Mouse (Mus musculus): ENCODE data around the gene Me1. TPM values are rescaled to one million over a fixed set of nuclear protein-coding genes. Genes with fewer than 3 reads are reported as not detected.

Me1 gene
- total and polyA plus RNA-seq, 2 experiments from 2014 or later: 9.2 to 35.1 TPM

DNA sequence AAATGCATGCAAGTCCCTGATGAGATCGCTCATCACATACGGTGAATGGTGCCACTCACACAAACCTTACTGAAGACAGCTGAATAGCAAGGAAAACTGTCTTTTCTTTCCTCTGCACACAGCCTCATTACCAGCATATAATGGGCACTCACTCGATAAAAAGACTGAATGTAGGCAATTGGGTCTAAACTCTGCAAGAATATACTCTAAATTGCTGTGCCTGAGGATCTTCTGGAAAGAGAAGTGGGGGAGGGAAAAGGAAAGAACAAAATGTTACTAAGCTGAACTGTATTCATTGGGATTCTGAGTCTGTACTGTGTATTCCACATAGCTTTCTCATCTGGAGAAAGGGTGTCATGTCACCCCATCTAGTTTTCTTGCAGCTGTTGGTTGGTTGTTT, 152.3 kb downstream of the Me1 start:
- no peak for DNase-seq (ENCODE audit: low spot score)
- 94% methylated on average over 3 of the region's 3 CpGs for WGBS
- Histone ChIP-seq H3K4me2 (ENCODE audit: low read depth, low read length) (no peak overlapping the region), H3K9ac (replicated peaks; ENCODE audit: low read depth, low read length) (no peak overlapping the region), H3K9me3 (replicated peaks; ENCODE audit: control insufficient read depth, low read length) (no peaks in the 10 kb centered on the region), H3K27ac (ENCODE audit: low read depth) (no peak overlapping the region), H3K4me1 (ENCODE audit: control insufficient read depth, insufficient read depth) (no peaks in the 10 kb centered on the region), H3K4me3 (ENCODE audit: low read depth, low read length) (no peak overlapping the region), H3K36me3 (replicated peaks; ENCODE audit: control insufficient read depth, insufficient read depth, low read length) (peaks cover 64% of the 10 kb centered on the region), H3K27me3 (ENCODE audit: control insufficient read depth, insufficient read depth, low read length) (no peaks in the 10 kb centered on the region)
- ATAC-seq (ENCODE audit: insufficient read depth, low read depth): no peak
- TF ChIP-seq EP300 (IDR thresholded peaks at IDR 0.05; ENCODE audit: low read depth) (no peak), CTCF (IDR thresholded peaks at IDR 0.05; ENCODE audit: low read depth) (no peak)

DNA sequence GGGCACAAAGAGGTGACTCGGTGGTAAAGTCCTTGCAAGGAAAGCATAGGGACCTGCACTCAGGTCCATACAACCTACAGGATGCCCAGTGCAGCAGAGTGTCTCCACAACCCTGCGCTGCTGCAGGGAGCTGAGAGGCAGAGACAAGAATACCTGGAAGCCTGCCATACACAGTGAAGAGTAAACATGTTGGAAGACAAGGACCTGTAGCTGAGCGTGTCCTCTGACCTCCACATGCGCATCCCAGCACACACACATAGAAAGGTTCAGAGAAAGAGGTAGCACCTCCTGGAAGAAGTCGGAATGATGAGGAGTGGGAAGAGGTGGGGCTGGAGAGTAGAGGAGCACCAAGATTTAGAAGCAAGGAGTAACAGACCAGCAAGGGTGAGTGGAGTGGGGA, 161.7 kb downstream of the Me1 start:
- Histone ChIP-seq H3K27me3 (ENCODE audit: control insufficient read depth, insufficient read depth, low read length) (no peaks in the 10 kb centered on the region), H3K9me3 (replicated peaks; ENCODE audit: control insufficient read depth, low read length) (no peaks in the 10 kb centered on the region), H3K36me3 (replicated peaks; ENCODE audit: control insufficient read depth, insufficient read depth, low read length) (peaks cover 41% of the 10 kb centered on the region), H3K27ac (ENCODE audit: low read depth) (no peak overlapping the region), H3K4me1 (ENCODE audit: control insufficient read depth, insufficient read depth) (no peaks in the 10 kb centered on the region), H3K9ac (replicated peaks; ENCODE audit: low read depth, low read length) (no peak overlapping the region), H3K4me3 (ENCODE audit: low read depth, low read length) (no peak overlapping the region), H3K4me2 (ENCODE audit: low read depth, low read length) (no peak overlapping the region)
- no peak for DNase-seq (ENCODE audit: low spot score)
- TF ChIP-seq CTCF (IDR thresholded peaks at IDR 0.05; ENCODE audit: low read depth): no peak
- no peak for TF ChIP-seq EP300 (IDR thresholded peaks at IDR 0.05; ENCODE audit: low read depth)
- 89% methylated on average over 5 of the region's 5 CpGs for WGBS
- ATAC-seq (ENCODE audit: insufficient read depth, low read depth): no peak

Other genes with a start within 250 kb of the Me1 start
- gene Ube2cbp, start 231.0 kb downstream of the Me1 start, total RNA-seq (2014; rRNA removed; ENCODE audit: low replicate concordance): 1.7 and 5.7 TPM in 2 replicates
- gene Ube2cbp, start 231.0 kb downstream of the Me1 start, polyA plus RNA-seq (2015; fragmentation: Nextera tagmentation; extraction: Ambion mirVana): 2.2 and 2.6 TPM in 2 replicates
- gene Dop1a, start 228.8 kb downstream of the Me1 start, total RNA-seq (2014; rRNA removed; ENCODE audit: low replicate concordance): 21.3 and 23.1 TPM in 2 replicates
- gene Dop1a, start 228.8 kb downstream of the Me1 start, polyA plus RNA-seq (2015; fragmentation: Nextera tagmentation; extraction: Ambion mirVana): 7.1 and 8.2 TPM in 2 replicates
- 6.8 and 17.2 TPM in 2 replicates for gene Pgm3, start 124.1 kb downstream of the Me1 start, total RNA-seq (2014; rRNA removed; ENCODE audit: low replicate concordance)
- gene Pgm3, start 124.1 kb downstream of the Me1 start, polyA plus RNA-seq (2015; fragmentation: Nextera tagmentation; extraction: Ambion mirVana): 11.9 and 12.1 TPM in 2 replicates
- not detected in 2 replicates for gene Rwdd2a, start 124.0 kb downstream of the Me1 start, total RNA-seq (2014; rRNA removed; ENCODE audit: low replicate concordance)
- 2.2 and 2.5 TPM in 2 replicates for gene Rwdd2a, start 124.0 kb downstream of the Me1 start, polyA plus RNA-seq (2015; fragmentation: Nextera tagmentation; extraction: Ambion mirVana)
- gene Prss35, start 47.7 kb upstream of the Me1 start, total RNA-seq (2014; rRNA removed; ENCODE audit: low replicate concordance): 7.2 and 10.1 TPM in 2 replicates
- 8.1 and 12.2 TPM in 2 replicates for gene Prss35, start 47.7 kb upstream of the Me1 start, polyA plus RNA-seq (2015; fragmentation: Nextera tagmentation; extraction: Ambion mirVana)
- gene Snap91, start 184.7 kb upstream of the Me1 start, total RNA-seq (2014; rRNA removed; ENCODE audit: low replicate concordance): 55.3 and 66.3 TPM in 2 replicates
- 45.0 and 47.1 TPM in 2 replicates for gene Snap91, start 184.7 kb upstream of the Me1 start, polyA plus RNA-seq (2015; fragmentation: Nextera tagmentation; extraction: Ambion mirVana)